Mouse (Mus musculus) 3T3-L1 (cell line): ENCODE measurements around the gene Scarf1.
"Not testable (repeated sequence)": the region's sequence is repeated elsewhere in the genome, so short reads cannot be mapped to it uniquely, and the experiment has no call there.

ENCODE experiments used
- DNase-seq: peaks from one replicate; pipeline ENCODE4 v3.0.0-alpha.2; 2015; ENCODE audit warnings: low read depth, low spot score

The Scarf1 gene

GRCm38 (mm10) chr11:75537491-75538183 is 24.3 kb downstream of the Scarf1 start:
- peak; percentile 35 for DNase-seq

GRCm38 (mm10) chr11:75538184-75538969 is 25.0 kb downstream of the Scarf1 start:
- DNase-seq, result no peak

GRCm38 (mm10) chr11:75538970-75539299 is 25.6 kb downstream of the Scarf1 start:
- no peak for DNase-seq

GRCm38 (mm10) chr11:75540209-75540608 is 26.9 kb downstream of the Scarf1 start:
- DNase-seq, result no peak

DNA sequence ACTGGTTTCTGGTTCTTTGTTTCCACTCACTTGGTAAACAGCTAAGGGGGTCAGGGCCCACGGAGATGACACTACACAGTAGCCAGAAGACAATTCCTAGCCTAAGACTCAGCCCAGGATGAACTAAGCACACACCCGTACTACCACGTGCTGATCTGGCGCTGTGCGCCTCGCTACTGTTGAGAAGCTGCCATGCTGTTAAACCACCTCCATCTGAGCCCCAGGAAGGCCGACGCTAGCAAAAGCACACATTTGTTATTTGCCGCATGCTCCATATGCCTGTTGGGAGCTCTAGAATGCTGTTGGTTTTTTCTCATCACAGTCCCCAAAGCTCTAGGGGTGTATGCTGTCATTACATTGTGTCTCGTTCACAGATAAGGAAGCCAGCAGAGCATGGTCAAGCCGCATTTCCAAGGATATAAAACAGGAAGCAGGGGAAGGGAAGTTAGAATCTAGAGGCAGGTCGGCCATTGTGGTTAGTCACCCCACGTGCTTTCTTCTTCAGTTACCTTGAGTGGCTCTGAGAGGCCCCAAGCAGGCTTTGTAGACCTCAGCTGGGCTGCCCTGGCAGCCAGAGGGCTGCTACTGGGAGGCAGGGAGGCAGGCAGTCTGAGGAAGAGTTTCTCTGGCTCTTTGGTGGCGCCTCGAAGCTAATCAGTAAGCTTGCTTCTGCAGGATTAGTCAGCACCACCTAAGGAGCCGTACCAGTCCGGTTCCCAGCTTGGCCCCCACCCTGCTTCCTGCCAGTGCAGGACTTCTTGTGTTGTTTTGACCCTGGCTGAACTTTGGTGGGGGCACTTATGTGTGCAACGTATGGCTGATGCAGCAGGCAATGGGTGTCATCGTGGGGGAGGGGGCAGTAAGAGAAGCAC is 27.6 kb downstream of the Scarf1 start:
- no peak for DNase-seq

DNA sequence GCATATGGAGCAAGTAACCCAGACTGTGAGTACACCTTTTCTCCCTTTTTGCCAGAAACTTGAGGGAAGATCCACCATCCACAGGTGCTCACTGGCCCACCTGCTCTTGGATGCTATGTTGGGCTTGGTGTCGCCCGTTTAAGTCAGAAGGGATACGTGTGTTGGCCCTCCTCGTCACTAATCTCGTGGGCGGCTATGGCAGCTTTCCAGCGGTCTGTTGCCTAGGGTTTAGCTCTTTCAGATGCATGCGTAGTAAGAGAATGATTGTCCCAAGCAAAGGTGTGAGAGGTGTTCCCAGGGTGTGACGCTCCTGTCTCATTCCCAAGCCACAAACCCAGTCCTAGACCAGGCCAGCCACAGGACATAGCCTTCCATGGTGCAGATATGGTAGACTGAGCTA is 31.4 kb downstream of the Scarf1 start:
- no peak for DNase-seq

- DNase-seq, result no peak
These were observed 32.7 kb downstream of the Scarf1 start for GRCm38 (mm10) chr11:75546057-75546456.

DNA sequence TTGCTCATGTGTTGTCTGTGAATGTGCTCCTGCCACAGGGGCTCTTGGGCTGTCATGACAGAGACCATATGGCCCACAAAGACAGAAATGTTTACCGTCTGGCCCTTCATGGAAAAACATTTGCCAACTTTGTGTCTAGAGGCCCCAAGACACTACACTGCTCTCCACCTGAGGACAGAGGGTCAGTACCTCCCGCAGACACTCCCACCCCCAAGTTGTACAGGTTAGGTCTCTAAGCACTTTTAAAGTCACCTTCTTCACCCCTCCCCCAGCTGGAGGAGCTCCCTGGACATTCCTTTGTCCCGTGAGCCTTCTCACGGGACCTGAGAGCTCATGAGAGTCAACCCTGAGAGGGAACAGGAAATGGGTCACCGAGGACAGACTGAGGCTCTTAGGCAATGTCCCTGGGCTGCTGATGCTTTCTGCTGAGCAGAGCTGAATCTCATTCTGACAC is 36.3 kb downstream of the Scarf1 start:
- no peak for DNase-seq

DNA sequence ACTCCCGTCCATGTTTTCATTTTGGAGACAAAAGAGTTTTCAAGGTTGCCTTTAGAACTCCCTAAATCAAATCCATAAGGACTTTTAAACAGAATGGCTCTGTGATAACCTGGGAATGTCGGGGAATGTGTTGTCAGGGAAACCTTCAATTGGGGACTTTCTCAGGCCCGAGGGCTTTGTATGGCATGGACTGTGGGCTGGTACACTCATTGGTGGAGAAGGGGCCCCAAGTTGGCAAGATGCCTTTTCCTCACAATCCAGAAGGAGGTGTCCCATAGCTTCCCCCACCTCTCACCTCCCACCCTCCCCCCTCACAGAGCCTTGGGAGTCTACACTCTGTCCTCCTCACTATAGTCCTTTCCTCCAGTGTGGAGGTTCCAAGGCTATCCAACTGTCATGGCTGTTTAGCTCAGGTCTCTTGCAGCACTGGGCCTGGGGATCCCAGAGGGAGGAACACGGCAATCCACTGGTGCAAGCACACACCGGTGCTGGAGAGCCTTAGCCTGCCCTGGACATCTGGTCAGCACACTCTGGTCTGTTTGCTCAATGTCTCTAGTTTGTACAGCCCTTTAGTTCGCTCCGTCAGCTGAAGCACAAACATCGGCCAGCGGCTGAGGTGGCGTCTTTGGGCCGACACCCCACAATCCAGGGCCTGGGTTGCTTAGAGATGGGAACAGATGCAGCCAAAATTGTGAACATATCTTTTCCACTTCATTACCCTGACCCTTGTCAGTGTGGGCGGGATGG is 37.0 kb downstream of the Scarf1 start:
- DNase-seq, result no peak

GRCm38 (mm10) chr11:75551321-75551720 is 38.0 kb downstream of the Scarf1 start:
- no peak for DNase-seq

DNA sequence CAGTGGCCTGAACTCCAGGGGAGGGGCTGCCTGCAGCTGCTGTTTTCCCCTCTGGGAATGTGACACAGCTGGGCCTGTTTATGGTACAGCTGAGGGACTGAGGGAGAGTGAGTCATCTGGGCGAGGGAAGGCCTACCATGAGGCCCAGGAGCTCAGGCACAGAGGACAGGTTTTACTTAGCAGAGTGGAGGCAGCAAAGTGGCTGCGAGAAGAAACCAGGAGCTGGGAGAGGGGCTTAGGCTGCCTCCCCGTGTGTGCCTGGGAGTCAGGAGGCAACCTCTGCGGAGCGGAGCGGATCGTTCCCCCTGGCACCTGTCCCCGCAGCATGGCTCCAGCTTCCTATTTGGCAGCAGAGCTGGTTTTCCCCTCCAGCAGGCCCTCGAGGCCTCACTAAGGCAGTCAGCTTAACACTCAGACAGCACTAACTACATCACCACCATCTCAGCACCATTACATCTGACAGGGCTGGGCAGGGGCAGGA is 38.7 kb downstream of the Scarf1 start:
- DNase-seq, result peak; percentile 80

GRCm38 (mm10) chr11:75552906-75553482 is 39.7 kb downstream of the Scarf1 start:
- DNase-seq, result no peak

- not testable (repeated sequence) for DNase-seq
These were observed 42.7 kb downstream of the Scarf1 start for GRCm38 (mm10) chr11:75556006-75556405.

- DNase-seq, result no peak
These were observed 43.8 kb downstream of the Scarf1 start for GRCm38 (mm10) chr11:75557142-75557541.

DNA sequence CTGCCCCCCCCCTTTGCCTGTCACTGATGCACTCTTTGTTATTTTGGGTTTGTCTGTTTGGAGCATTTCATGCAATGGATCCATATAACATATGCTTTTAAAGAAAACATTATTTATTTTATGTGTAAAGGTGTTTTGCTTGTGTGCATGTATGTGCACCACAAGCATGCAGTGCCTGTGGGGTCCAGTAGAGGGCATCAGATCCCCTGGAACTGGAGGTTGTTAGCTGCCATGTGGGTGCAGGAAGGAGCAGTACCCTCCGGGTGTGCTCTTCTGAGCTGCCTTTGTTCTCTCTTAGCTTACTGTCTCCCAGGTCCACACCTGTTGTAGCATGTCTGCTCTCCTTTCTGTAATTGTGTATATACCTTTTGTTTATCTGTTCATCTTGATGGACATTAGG is 44.8 kb downstream of the Scarf1 start:
- DNase-seq, result no peak

DNA sequence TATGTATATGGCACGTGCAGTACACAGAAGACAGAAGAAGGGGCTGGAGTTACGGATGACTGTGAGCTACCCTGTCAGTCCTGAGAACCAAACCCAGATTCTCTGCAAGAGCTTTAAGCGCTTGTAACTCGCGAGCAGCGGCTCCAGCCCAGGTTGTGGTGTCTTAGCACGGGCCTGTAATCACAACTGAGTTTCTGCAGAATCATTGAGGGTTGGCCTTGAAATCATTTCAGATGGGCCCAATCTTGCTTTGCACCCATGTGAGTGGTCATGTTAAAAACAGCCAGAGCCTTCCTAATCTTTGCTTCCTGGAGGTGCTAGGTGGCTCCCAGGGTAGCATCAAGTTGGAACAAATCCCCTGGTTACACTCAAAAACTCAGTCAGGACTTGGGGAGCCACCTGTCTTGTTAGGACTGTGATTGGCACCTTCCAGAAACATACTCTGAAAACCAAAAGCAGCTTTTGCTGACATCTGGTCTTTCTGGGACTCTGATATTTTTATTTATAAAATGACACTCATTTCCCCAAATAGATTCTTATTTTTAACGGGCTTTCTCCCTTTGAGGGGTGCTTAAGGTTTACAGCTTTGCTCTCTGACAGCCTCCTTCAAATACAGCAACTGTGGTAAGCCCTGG is 46.6 kb downstream of the Scarf1 start:
- DNase-seq, result no peak

DNA sequence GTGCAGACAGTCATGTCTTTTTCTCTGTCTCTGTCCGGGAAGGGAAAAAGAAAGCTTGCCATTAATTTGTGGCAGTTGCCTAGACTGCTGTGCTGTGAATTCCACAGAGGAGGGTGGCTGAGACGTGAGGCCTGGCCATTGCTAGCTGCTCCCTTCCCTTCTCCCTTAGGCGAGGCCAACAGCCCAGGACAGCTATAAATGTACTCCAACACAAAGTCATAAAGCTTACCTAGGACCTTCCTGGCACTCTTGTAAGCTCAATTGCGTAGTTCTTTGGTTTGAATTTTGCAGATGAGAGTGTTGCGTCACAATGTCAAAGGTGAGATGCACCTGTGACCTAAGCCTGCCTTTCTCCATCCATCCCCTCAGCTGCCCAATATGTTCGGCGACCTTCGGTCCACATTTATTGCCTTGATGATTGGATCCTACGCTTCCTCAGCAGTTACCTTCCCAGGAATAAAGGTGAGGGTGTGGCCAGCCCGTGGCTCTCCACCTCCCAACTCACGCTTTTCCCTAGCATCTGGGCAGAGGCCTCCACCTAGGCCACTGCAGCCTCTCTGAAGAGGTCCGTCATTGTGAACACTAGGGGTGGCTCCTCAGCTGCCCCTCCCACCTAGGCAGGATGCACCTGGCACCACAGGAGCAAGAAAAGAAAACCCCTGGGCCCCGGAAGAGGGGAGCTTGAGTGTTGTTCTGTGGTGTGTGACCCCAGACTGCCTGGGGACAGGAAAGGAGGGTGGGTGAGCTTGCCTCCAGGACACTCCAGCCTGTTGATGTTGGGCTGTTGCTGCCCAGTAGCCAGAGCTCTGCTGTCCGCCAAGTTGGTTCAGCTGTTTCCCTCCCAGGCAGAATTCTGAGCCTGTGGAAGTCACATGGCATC is 47.4 kb downstream of the Scarf1 start:
- no peak for DNase-seq

DNA sequence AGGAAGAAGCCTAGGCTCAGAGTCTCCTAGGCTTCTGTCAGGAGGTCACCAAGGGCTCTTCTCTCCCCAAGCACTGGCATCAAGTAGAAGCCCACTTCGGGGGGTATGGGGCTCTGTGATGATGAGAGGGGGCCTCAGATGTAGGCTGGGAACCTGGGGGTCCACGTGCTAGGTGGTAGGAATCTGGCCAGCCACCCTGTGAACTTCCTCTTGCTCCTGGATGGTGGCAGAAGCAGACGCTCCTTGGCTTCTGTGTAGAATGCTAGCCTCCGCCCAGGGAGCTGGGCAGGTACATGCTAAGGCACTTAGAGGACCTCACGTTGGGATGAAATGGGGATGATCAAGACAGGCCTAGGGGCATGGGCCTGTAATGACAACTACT is 48.1 kb downstream of the Scarf1 start:
- no peak for DNase-seq

DNA sequence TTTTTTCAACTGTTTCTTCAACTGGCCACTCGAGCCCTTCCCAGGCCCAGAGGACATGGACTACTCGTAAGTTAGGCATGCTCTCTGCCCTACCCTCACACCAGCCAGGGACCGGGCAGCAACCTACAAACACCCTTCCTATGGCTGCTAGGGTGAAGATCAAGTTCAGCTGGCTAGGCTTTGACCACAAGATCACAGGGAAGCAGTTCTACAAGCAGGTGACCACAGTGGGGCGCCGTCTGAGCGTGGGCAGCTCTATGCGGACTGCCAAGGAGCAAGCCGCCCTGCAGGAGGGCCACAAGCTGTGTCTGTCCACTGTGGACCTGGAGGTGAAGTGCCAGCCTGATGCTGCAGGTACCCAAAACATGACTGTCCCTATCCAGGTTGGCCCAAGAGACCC is 49.5 kb downstream of the Scarf1 start:
- DNase-seq, result peak; percentile 67
